Mouse (Mus musculus): ENCODE data around the gene Nalcn. TPM values are rescaled to one million over a fixed set of nuclear protein-coding genes. Genes with fewer than 3 reads are reported as not detected.
"Not testable (repeated sequence)": the region's sequence is repeated elsewhere in the genome, so short reads cannot be mapped to it uniquely, and the experiment has no call there.

Gene Nalcn
- polyA plus RNA-seq (2015; fragmentation: Nextera tagmentation; extraction: Ambion mirVana) = 13.6 and 16.3 TPM in 2 replicates

DNA sequence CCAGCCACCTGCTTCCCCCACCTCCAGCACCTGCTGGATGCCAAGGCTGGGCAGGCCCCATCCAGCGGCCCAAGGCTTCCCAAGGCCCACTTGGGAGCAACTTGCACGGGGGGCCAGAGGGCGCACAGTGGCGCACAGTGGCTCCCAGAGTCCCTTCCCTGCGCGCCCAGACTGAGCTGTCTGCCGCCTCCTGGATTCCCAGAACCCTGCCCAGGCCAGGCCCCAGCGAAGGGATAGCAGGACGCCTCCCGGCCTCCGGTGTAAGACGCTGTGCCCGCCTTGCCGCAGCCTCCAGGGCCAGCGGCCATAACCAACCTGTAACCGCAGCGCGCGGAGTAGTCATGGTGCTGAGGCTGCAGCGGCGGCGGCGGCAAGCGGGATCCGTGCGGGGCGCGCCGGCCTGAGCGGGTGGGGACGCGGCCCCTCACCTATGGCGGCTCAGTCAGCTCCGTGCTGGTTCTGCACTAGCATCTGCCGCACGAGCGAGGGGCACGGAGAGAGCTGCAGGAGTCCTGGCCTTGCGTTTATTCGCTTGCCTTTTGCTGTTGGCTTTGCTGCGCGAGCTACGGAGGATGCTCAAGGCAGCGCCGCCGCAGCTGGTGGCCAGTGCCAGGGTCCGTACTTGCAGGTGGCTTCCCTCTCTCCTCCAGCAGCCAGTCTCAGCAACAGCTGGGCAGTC is at the start of gene Nalcn:
Nalcn (minus strand) TSS at position 644 of the 679 bp plus-strand sequence.
- Histone ChIP-seq H3K4me2 (peak within 1 kb of the TSS; percentile 87), H3K9ac (peak within 1 kb of the TSS; percentile 80), H3K4me3 (peak within 1 kb of the TSS; percentile 71), H3K9me3 (no peaks in the 10 kb centered on the region), H3K27me3 (replicated peaks) (no peaks in the 10 kb centered on the region), H3K4me1 (peaks cover 17% of the 10 kb centered on the region), H3K27ac (peak within 1 kb of the TSS; percentile 88), H3K36me3 (replicated peaks) (no peaks in the 10 kb centered on the region)
- peak; percentile 95 for ATAC-seq (replicated peaks)
- 0% methylated on average over 47 of the region's 47 CpGs for WGBS

DNA sequence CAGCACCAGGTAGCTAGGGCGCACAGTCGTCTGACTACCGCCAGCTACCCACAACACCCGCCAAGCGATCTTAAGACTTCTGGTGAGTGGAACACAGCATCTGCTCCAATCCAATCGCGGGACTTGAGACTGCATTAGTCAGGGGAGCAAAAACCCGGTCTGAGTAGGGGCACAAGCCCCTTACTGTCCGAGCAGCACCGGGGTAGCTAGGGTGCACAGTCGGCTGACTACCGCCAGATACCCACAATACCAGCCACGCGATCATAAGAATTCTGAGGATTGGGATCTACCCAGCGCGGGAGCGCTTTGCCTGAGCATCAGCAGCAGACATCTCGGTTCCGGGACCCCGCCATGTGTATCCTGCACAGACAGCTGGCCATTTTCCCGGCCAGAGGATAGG is 44.1 kb upstream of the Nalcn start:
- not testable (repeated sequence) for H3K27me3 ChIP-seq (replicated peaks); H3K9me3 ChIP-seq; H3K4me1 ChIP-seq; H3K4me2 ChIP-seq; H3K36me3 ChIP-seq (replicated peaks); ATAC-seq (replicated peaks); H3K27ac ChIP-seq; H3K9ac ChIP-seq; H3K4me3 ChIP-seq
- 85% methylated on average over 21 of the region's 21 CpGs for WGBS

DNA sequence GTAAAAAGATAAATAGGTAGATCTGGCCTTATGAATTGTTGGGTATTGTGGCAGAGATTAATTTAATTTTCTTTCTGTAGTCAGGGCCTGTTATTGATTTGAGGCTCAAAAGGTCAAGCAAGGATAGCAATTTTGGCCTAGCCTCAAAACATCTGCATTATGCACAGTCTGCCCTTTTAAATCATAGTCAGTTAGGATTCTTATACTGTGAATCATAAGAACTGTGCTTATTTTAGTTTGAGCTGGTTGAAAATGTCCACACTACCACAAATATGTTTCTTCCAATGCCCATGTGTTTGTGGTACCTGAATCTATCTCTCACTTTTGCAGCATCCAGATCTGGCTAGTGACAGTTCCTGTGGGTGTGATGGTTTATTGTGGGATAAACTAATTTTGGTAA is 37.5 kb upstream of the Nalcn start:
- H3K27me3 ChIP-seq (replicated peaks) = no peaks in the 10 kb centered on the region
- no peak overlapping the region for H3K4me3 ChIP-seq
- peaks cover 9% of the 10 kb centered on the region for H3K4me1 ChIP-seq
- no peaks in the 10 kb centered on the region for H3K9me3 ChIP-seq
- no peak overlapping the region for H3K4me2 ChIP-seq
- H3K36me3 ChIP-seq (replicated peaks) = no peaks in the 10 kb centered on the region
- no peak overlapping the region for H3K9ac ChIP-seq
- no peak for ATAC-seq (replicated peaks)
- no peak overlapping the region for H3K27ac ChIP-seq

DNA sequence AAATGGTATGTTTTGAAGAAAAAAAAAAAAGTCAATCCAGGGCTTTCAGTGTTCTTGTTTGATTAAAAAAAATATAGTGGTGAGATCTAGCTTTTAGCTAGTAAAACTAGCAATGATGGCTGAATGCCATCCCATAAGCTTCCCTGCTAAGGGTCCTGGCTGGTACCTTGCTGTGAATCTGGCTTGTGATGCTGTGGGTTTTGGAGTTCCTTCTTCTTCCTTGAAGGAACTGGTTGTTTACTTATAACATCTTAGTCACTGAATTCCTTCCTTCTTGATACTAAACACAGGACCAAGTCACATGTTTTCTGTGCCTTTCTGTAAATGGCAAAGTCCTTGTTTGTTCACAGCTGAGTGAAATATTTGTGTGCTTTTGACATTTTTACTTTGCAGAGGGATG is 36.3 kb upstream of the Nalcn start:
- no peak for ATAC-seq (replicated peaks)
- no peak overlapping the region for H3K4me3 ChIP-seq
- H3K4me1 ChIP-seq = peaks cover 9% of the 10 kb centered on the region
- no peaks in the 10 kb centered on the region for H3K36me3 ChIP-seq (replicated peaks)
- no peak overlapping the region for H3K27ac ChIP-seq
- no peaks in the 10 kb centered on the region for H3K27me3 ChIP-seq (replicated peaks)
- no peak overlapping the region for H3K9ac ChIP-seq
- no peak overlapping the region for H3K4me2 ChIP-seq
- no peaks in the 10 kb centered on the region for H3K9me3 ChIP-seq

DNA sequence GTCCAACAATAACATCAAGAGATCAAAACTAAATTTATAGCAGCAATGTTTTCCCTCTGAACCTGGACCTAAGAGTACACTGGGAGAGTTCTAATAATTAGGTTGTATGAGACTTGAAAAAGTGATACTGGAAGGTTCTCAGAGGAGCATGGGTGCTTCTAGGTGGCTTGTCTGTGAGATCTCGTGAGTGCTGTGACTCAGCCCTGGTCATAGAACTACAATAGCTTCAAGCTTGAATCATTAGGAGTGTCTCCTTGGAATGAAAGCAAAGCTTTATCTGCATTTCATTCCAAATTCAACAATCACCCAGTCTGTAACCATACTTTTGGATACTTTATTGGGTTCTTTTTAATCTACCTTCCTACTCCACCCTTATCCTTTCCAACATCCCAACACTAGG is 35.4 kb upstream of the Nalcn start:
- H3K27me3 ChIP-seq (replicated peaks) = no peaks in the 10 kb centered on the region
- no peaks in the 10 kb centered on the region for H3K9me3 ChIP-seq
- 88% methylated on average over 1 of the region's 1 CpGs for WGBS
- H3K4me2 ChIP-seq = no peak overlapping the region
- peaks cover 9% of the 10 kb centered on the region for H3K4me1 ChIP-seq
- H3K27ac ChIP-seq = no peak overlapping the region
- H3K4me3 ChIP-seq = no peak overlapping the region
- no peaks in the 10 kb centered on the region for H3K36me3 ChIP-seq (replicated peaks)
- no peak for ATAC-seq (replicated peaks)
- no peak overlapping the region for H3K9ac ChIP-seq

DNA sequence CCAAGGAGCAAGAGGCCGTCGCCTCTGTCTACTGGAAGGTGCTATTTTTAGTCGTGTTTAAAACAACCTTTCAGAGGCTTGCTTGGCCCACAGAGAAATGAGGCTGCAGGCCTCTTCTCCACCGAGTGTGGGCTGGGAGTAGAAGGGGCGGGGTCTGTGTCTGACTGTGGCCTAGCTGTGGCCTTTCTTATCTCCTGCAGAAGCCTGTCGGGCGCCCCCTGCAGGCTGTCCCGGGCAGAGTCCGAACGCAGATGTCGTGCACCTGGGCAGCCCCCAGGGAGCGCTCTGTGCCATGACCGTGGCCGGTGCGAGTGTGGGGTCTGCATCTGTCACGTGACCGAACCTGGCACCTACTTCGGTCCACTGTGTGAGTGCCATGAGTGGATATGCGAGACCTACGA is 34.1 kb upstream of the Nalcn start:
- Histone ChIP-seq H3K4me1 (peaks cover 9% of the 10 kb centered on the region), H3K27me3 (replicated peaks) (no peaks in the 10 kb centered on the region), H3K4me3 (no peak overlapping the region), H3K4me2 (peak overlapping the region; percentile 34), H3K9ac (no peak overlapping the region), H3K36me3 (replicated peaks) (no peaks in the 10 kb centered on the region), H3K9me3 (no peaks in the 10 kb centered on the region), H3K27ac (peak overlapping the region; percentile 34; the same call in 1 of the 2 replicates)
- ATAC-seq (replicated peaks) = peak; percentile 93
- 15% methylated on average over 20 of the region's 20 CpGs for WGBS

DNA sequence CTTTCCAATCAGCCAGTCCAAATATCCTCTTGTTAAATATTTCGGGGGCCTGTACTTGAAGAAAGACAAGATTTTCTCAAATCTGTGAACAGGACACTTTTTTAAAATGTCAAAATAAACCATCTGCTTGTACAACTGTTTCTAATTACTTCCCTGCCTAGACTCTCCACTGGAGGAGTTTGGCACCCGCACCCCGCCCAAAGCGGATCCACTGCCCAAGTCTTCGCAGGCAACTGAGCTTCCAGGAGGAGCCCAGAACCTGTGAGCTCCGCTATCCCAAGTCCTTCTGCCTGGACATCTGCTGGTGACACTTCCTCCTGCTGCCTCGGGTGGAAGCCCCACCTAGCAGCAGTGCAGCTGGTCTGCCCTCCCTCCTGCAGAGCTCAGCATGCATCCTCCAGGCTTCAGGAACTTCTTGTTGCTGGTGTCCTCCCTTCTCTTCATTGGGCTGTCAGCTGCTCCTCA is 33.0 kb upstream of the Nalcn start, which contains the start of gene Itgbl1:
Itgbl1 (plus strand) TSS at position 51 of the 465 bp plus-strand sequence.
- no peak within 1 kb of the TSS for H3K4me3 ChIP-seq
- H3K9me3 ChIP-seq = no peaks in the 10 kb centered on the region
- no peak within 1 kb of the TSS for H3K4me2 ChIP-seq
- H3K27me3 ChIP-seq (replicated peaks) = no peaks in the 10 kb centered on the region
- H3K27ac ChIP-seq = no peak within 1 kb of the TSS
- WGBS = 29% methylated on average over 7 of the region's 7 CpGs
- no peaks in the 10 kb centered on the region for H3K36me3 ChIP-seq (replicated peaks)
- peaks cover 9% of the 10 kb centered on the region for H3K4me1 ChIP-seq
- H3K9ac ChIP-seq = no peak within 1 kb of the TSS
- 0 out of 2 replicates have a peak, but pooled peaks have one; percentile 39 for ATAC-seq (replicated peaks)

DNA sequence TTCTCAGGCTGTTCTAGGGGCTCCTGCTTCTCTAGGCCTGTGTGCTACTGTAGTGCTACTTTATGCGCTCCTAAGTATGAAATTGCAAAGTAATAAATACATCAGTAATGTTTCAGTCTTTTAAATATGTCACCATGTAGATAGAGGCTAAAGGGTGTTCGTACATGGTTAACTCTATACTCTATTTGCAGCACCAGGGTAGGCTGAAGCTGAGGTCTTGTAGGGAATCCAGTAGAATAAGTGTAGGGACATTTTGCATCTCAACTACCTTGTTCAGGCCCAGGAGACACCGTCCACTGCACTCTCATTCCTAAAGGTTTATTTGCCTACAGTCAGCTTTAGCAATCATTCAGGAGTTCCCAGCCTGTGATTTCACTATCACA is 227 bp upstream of the Nalcn start:
- Histone ChIP-seq H3K9ac (peak overlapping the region; percentile 80), H3K9me3 (no peaks in the 10 kb centered on the region), H3K4me2 (peak overlapping the region; percentile 87), H3K27me3 (replicated peaks) (no peaks in the 10 kb centered on the region), H3K4me3 (peak overlapping the region; percentile 71), H3K36me3 (replicated peaks) (no peaks in the 10 kb centered on the region), H3K4me1 (peaks cover 17% of the 10 kb centered on the region), H3K27ac (peak overlapping the region; percentile 88)
- WGBS = 44% methylated on average over 3 of the region's 3 CpGs
- no peak; the same call in 1 of the 2 replicates for ATAC-seq (replicated peaks)

DNA sequence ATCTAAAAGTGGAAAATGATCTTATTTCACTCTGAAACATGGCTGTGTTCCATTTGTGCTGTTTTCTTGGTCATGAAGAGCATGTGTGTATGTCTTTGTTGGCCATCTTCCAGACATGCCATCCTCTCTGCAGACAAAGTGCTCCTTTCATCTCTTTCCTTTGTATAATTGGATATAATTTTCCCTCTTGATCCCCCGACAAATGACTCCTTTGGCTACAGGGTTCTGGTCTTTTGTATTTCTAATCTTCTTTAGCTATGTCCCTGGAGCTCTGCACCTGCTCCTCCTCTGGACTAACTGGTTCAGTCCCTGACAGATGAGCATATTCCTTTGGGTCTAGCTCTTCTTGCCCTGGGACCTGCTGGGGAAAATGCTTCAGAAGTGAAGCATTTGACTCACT is 4.0 kb downstream of the Nalcn start:
- 6% methylated on average over 1 of the region's 1 CpGs for WGBS
- H3K27me3 ChIP-seq (replicated peaks) = no peaks in the 10 kb centered on the region
- H3K9me3 ChIP-seq = no peaks in the 10 kb centered on the region
- ATAC-seq (replicated peaks) = 0 out of 2 replicates have a peak, but pooled peaks have one; percentile 15
- H3K36me3 ChIP-seq (replicated peaks) = no peaks in the 10 kb centered on the region
- no peak overlapping the region for H3K4me2 ChIP-seq
- no peak overlapping the region for H3K9ac ChIP-seq
- no peak overlapping the region for H3K27ac ChIP-seq
- no peak overlapping the region for H3K4me3 ChIP-seq
- peaks cover 17% of the 10 kb centered on the region for H3K4me1 ChIP-seq

DNA sequence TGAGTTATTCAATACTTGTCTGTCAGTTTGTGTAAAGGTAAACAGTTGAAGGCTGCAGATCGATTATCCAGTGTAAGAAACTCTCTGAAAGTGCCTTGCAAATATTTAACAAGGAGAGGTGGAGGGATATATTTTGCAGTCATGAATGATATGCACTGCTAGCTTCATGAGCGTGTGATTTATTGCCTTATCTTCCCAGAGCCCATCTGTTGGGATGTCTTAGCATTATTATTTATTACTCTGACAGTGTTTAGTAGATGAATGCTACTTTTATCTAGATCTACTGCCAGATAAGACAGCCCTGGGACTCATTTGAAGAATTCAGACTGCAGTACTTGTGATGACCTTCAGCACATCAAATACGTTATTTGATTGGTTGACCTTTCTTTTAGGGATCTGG is 31.7 kb downstream of the Nalcn start:
- no peaks in the 10 kb centered on the region for H3K9me3 ChIP-seq
- H3K4me1 ChIP-seq = no peaks in the 10 kb centered on the region
- no peaks in the 10 kb centered on the region for H3K36me3 ChIP-seq (replicated peaks)
- H3K9ac ChIP-seq = no peak overlapping the region
- H3K4me3 ChIP-seq = no peak overlapping the region
- whole genome bisulfite sequencing = 75% methylated on average over 3 of the region's 3 CpGs
- H3K27ac ChIP-seq = no peak overlapping the region
- no peaks in the 10 kb centered on the region for H3K27me3 ChIP-seq (replicated peaks)
- no peak overlapping the region for H3K4me2 ChIP-seq
- ATAC-seq (replicated peaks) = no peak

DNA sequence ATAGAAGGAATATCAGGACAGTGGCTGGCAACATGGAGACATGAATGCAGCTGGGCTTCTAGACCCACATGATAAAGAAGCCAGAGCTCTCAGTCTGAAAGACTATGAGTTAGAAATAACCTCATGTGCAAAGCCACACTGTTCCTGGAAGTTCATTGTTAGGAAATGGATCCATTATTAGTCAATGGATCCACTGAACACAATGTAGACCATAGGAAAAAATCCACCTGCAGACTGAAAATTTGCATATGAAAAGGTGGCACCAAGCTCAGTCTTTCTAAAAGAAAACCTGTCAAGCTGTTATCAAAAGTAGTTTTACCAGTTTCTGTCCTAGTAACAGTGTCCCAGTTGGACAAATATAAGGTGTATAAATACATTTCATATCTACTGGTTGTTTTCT is 39.5 kb downstream of the Nalcn start:
- Histone ChIP-seq H3K4me1 (no peaks in the 10 kb centered on the region), H3K27me3 (replicated peaks) (no peaks in the 10 kb centered on the region), H3K9ac (no peak overlapping the region), H3K4me2 (no peak overlapping the region), H3K36me3 (replicated peaks) (no peaks in the 10 kb centered on the region), H3K27ac (no peak overlapping the region), H3K9me3 (no peaks in the 10 kb centered on the region), H3K4me3 (no peak overlapping the region)
- ATAC-seq (replicated peaks) = no peak

DNA sequence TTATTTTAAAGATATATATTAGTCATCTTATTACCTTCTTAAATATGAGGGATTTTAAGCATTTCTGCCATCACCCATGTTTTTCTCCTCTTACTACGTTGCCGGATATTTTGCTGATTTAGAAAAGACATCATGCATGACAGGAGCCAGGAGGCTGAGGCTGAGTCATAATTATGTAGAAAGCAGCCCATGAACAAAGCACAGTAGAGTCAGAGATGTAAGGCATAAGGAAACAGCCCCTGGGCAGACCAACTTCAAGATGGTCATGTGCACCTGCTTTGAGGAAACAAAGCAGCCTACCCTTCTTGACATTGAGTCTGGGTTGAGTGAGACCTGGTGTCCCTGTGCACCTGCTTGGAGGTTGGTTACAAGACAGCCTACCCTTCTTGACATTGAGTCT is 44.5 kb downstream of the Nalcn start:
- Histone ChIP-seq H3K27ac (no peak overlapping the region), H3K4me3 (no peak overlapping the region), H3K4me2 (no peak overlapping the region), H3K4me1 (no peaks in the 10 kb centered on the region), H3K27me3 (replicated peaks) (no peaks in the 10 kb centered on the region), H3K9me3 (no peaks in the 10 kb centered on the region), H3K36me3 (replicated peaks) (no peaks in the 10 kb centered on the region), H3K9ac (no peak overlapping the region)
- 73% methylated on average over 2 of the region's 2 CpGs for WGBS
- no peak for ATAC-seq (replicated peaks)

DNA sequence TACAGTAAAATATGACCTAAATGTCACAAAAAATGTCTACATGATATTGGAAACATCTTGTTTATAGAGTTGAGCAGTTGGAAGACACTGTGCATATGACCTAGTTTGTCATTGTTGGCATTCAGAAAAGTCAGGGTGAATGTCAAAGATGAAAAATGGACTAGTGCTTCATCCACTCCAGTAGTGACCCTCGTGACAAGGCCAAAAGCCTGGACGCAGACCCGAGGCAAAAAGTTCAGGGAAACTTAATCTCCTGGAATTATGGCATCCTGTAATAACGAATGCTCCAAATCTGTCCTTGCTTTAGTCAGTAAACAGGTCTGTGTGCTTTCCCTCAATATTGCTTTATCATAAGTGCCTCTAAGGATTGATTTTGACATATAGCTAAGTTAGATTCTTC is 51.6 kb downstream of the Nalcn start:
- no peaks in the 10 kb centered on the region for H3K36me3 ChIP-seq (replicated peaks)
- no peaks in the 10 kb centered on the region for H3K4me1 ChIP-seq
- no peak for ATAC-seq (replicated peaks)
- H3K27ac ChIP-seq = no peak overlapping the region
- H3K4me3 ChIP-seq = no peak overlapping the region
- no peak overlapping the region for H3K4me2 ChIP-seq
- WGBS = 91% methylated on average over 4 of the region's 4 CpGs
- H3K27me3 ChIP-seq (replicated peaks) = no peaks in the 10 kb centered on the region
- no peaks in the 10 kb centered on the region for H3K9me3 ChIP-seq
- no peak overlapping the region for H3K9ac ChIP-seq

All from midbrain, embryonic 15.5 days (tissue).